Mouse (Mus musculus) kidney, embryonic 14.5 days (tissue): ENCODE results near the gene Gm21586. TPM values are rescaled to one million over a fixed set of nuclear protein-coding genes. Genes with fewer than 3 reads are reported as not detected.
"Not testable (repeated sequence)": the region's sequence is repeated elsewhere in the genome, so short reads cannot be mapped to it uniquely, and the experiment has no call there.

Experiments
- ATAC-seq: fragments of 200-750 bp; cut with Nextera tagmentation; 2 replicates; pipeline ENCODE4 v1.8.0; 2017; ENCODE audit warnings: moderate number of reproducible peaks, mild to moderate bottlenecking, moderate TSS enrichment, moderate library complexity; ENCODE audit not compliant: low FRiP score, low TSS enrichment
- H3K27ac ChIP-seq: fragments of 300-500 bp; sonication (generic); 2 replicates; pipeline ENCODE4 v1.5.1; 2014; ENCODE audit warnings: low read depth, mild to moderate bottlenecking, low read length, moderate library complexity, mixed read lengths
- H3K27me3 ChIP-seq: fragments of 300-500 bp; sonication (generic); 2 replicates; pipeline ENCODE4 v1.6.1; 2014; ENCODE audit warnings: mild to moderate bottlenecking, low read length; ENCODE audit not compliant: control insufficient read depth, insufficient read depth
- H3K36me3 ChIP-seq: fragments of 300-500 bp; sonication (generic); 2 replicates; pipeline ENCODE4 v1.6.1; 2014; ENCODE audit warnings: low read length, mixed read lengths; ENCODE audit not compliant: control insufficient read depth, insufficient read depth
- H3K4me1 ChIP-seq: fragments of 300-500 bp; sonication (generic); 2 replicates; pipeline ENCODE4 v1.6.1; 2014; ENCODE audit warnings: low read length, mixed read lengths; ENCODE audit not compliant: control insufficient read depth, insufficient read depth
- H3K4me2 ChIP-seq: fragments of 300-500 bp; sonication (generic); replicated peaks from 2 replicates; pipeline ENCODE4 v1.6.1; 2014; ENCODE audit warnings: low read depth, mild to moderate bottlenecking, low read length
- H3K4me3 ChIP-seq: fragments of 300-500 bp; sonication (generic); 2 replicates; pipeline ENCODE4 v1.5.1; 2014; ENCODE audit warnings: mild to moderate bottlenecking, low read length
- H3K9ac ChIP-seq: fragments of 300-500 bp; sonication (generic); 2 replicates; pipeline ENCODE4 v1.6.1; 2014; ENCODE audit warnings: low read depth, mild to moderate bottlenecking, low read length, moderate library complexity
- H3K9me3 ChIP-seq: fragments of 300-500 bp; sonication (generic); 2 replicates; pipeline ENCODE4 v1.6.1; 2016; ENCODE audit warnings: low read length; ENCODE audit not compliant: control insufficient read depth
- WGBS: fragments of 180-500 bp; shearing (Covaris S2); extraction: QIAGEN DNeasy Blood & Tissue Kit; methylation state at CpG from one replicate; pipeline ENCODE4 v1.1.7; 2014; 5-methylcytosine and 5-hydroxymethylcytosine counted together
- polyA plus RNA-seq: library from polyadenylated mRNA; unstranded; fragments of >200 nt; fragmentation: Nextera tagmentation; extraction: Ambion mirVana; gene quantifications from 2 replicates; pipeline ENCODE4 v1.2.1, GENCODE M21; 2014

Gm21586 gene
- polyA plus RNA-seq: not detected in 2 replicates

GRCm38 (mm10) chr4:42439078-42439477 lies at the start of gene Gm21586:
TSS of gene Gm21586 (plus strand) at chr4:42439378.
- H3K27ac ChIP-seq, H3K9ac ChIP-seq, H3K36me3 ChIP-seq, H3K27me3 ChIP-seq, H3K4me2 ChIP-seq, H3K4me3 ChIP-seq, H3K4me1 ChIP-seq, H3K9me3 ChIP-seq, ATAC-seq: not testable (repeated sequence)
- WGBS: no CpG with 5 or more reads among the region's 18 CpGs

- no CpG with 5 or more reads among the region's 5 CpGs for WGBS
Measured at GRCm38 (mm10) chr4:42466452-42466851, 27.3 kb downstream of the Gm21586 start, which contains the start of gene Gm2163. TSS of gene Gm2163 (plus strand) at chr4:42466752.

More at GRCm38 (mm10) chr4:42466452-42466851, 27.3 kb downstream of the Gm21586 start, which contains the start of gene Gm2163:
- not testable (repeated sequence) for H3K27ac ChIP-seq, H3K9ac ChIP-seq, ATAC-seq, H3K4me1 ChIP-seq, H3K27me3 ChIP-seq, H3K4me2 ChIP-seq, H3K4me3 ChIP-seq, H3K36me3 ChIP-seq, H3K9me3 ChIP-seq

Other genes starting within 250 kb of the Gm21586 start
- gene Gm10600, start 198.7 kb upstream of the Gm21586 start, polyA plus RNA-seq: not detected in 2 replicates
- 2.3 TPM in 1 of 2 replicates, not detected in the other for gene Ccl21b, start 183.6 kb upstream of the Gm21586 start, polyA plus RNA-seq
- gene Gm21953, start 145.1 kb upstream of the Gm21586 start, polyA plus RNA-seq: not detected in 2 replicates
- gene Fam205a3, start 121.0 kb upstream of the Gm21586 start, polyA plus RNA-seq: 0.19 TPM in 1 of 2 replicates, not detected in the other
- not detected in 2 replicates for gene Gm2163, start 27.4 kb downstream of the Gm21586 start, polyA plus RNA-seq
- gene Fam205a2, start 88.8 kb downstream of the Gm21586 start, polyA plus RNA-seq: 0.19 TPM in 1 of 2 replicates, not detected in the other
- gene Gm10591, start 172.8 kb downstream of the Gm21586 start, polyA plus RNA-seq: 2.3 TPM in 1 of 2 replicates, not detected in the other
- not detected in 2 replicates for gene Gm2564, start 190.3 kb downstream of the Gm21586 start, polyA plus RNA-seq
- not detected in 2 replicates for gene Ccl27b, start 215.9 kb downstream of the Gm21586 start, polyA plus RNA-seq
- not detected in 2 replicates for gene Il11ra2, start 222.5 kb downstream of the Gm21586 start, polyA plus RNA-seq